In genomic region chr17:79568401-79568800, GRCm38 (mm10) we compare ENCODE assay signal across 11 mouse cellular contexts. TPM values are rescaled to one million over a fixed set of nuclear protein-coding genes. Genes with fewer than 3 reads are reported as not detected.
DNase-seq lines count a peak whose midpoint lies in the region; ATAC-seq and TF ChIP-seq lines count a peak whose summit lies in the region.
"Had no signal": no experiment of that assay in that cellular context is flagged by ENCODE, and none has a peak within 500 bp of the region (broad histone marks: within the 10 kb centered on the region; RNA-seq: fewer than 3 reads in every experiment).

No protein-coding gene starts in this region.

- ATAC-seq in midbrain, postnatal 0 days (ENCODE audit: low FRiP score) = peak; percentile 47; the same call in 1 of the 2 replicates
- ATAC-seq in midbrain, embryonic 16.5 days = no peak

- WGBS in kidney, adult 2 months = 87% methylated on average over 1 of the region's 1 CpGs
- 90% methylated on average over 1 of the region's 1 CpGs for WGBS in midbrain, postnatal 0 days
- WGBS in midbrain, embryonic 16.5 days = 98% methylated on average over 1 of the region's 1 CpGs

- H3K9me3 ChIP-seq in midbrain, postnatal 0 days (ENCODE audit: low read length) = no peaks in the 10 kb centered on the region
- no peaks in the 10 kb centered on the region for H3K9me3 ChIP-seq in midbrain, embryonic 16.5 days (replicated peaks; ENCODE audit: control insufficient read depth, low read length, poor library complexity, severe bottlenecking)

- H3K27ac ChIP-seq in kidney, adult 2 months (ENCODE audit: insufficient read depth, low read depth, low read length) = no peak overlapping the region
- no peak overlapping the region for H3K27ac ChIP-seq in midbrain, postnatal 0 days (ENCODE audit: low read depth, low read length)
- H3K27ac ChIP-seq in midbrain, embryonic 16.5 days (ENCODE audit: low read length) = no peak overlapping the region

- peak; percentile 35 for DNase-seq in embryo, embryonic 10.5 days (ENCODE audit: low spot score)
- no peak for DNase-seq in embryo, embryonic 9.5 days (ENCODE audit: extremely low spot score)
- peak; percentile 23 for DNase-seq in kidney, adult 2 months
- no peak for DNase-seq in kidney, postnatal 10 days
- peak; percentile 73 for DNase-seq in midbrain, postnatal 0 days (ENCODE audit: low spot score)
- peak; percentile 36 for DNase-seq in telencephalon, adult 2 months (ENCODE audit: low read depth, low spot score)
- no peak for DNase-seq in frontal cortex, postnatal 25 days (ENCODE audit: low spot score in 2 of 2)
- DNase-seq: heart, postnatal 4 days; kidney, postnatal 14 days had no signal

- H3K9ac ChIP-seq in midbrain, postnatal 0 days (replicated peaks; ENCODE audit: low read length, poor library complexity, severe bottlenecking) = no peak overlapping the region
- no peak overlapping the region for H3K9ac ChIP-seq in midbrain, embryonic 16.5 days (ENCODE audit: low read depth, low read length)

- H3K4me2 ChIP-seq in midbrain, postnatal 0 days (ENCODE audit: low read depth, low read length, poor library complexity, severe bottlenecking) = no peak overlapping the region
- H3K4me2 ChIP-seq in midbrain, embryonic 16.5 days (ENCODE audit: low read length) = no peak overlapping the region

- TF ChIP-seq CTCF in kidney, adult 2 months (conservative IDR thresholded peaks at IDR 0.05; ENCODE audit: insufficient read depth, insufficient read length, low read depth, low read length) = no peak
- TF ChIP-seq CTCF in midbrain, postnatal 0 days (IDR thresholded peaks at IDR 0.05) = peak; percentile 80

- no peak for TF ChIP-seq POLR2A in kidney, adult 2 months (IDR thresholded peaks at IDR 0.05; ENCODE audit: low read depth, low read length)

- no peaks in the 10 kb centered on the region for H3K4me1 ChIP-seq in kidney, adult 2 months (ENCODE audit: control insufficient read depth, insufficient read depth, low read length)
- no peaks in the 10 kb centered on the region for H3K4me1 ChIP-seq in midbrain, postnatal 0 days (ENCODE audit: insufficient read depth, low read length)
- H3K4me1 ChIP-seq in midbrain, embryonic 16.5 days (ENCODE audit: control insufficient read depth, insufficient read depth, low read length) = no peaks in the 10 kb centered on the region

- no peaks in the 10 kb centered on the region for H3K27me3 ChIP-seq in kidney, adult 2 months (replicated peaks; ENCODE audit: control insufficient read depth, insufficient read depth, low read length)
- H3K27me3 ChIP-seq in midbrain, postnatal 0 days (ENCODE audit: insufficient read depth, low read length) = no peaks in the 10 kb centered on the region
- H3K27me3 ChIP-seq in midbrain, embryonic 16.5 days (ENCODE audit: control insufficient read depth, insufficient read depth, low read depth, low read length) = no peaks in the 10 kb centered on the region

- no peak overlapping the region for H3K4me3 ChIP-seq in kidney, adult 2 months (ENCODE audit: insufficient read depth, low read depth, low read length)
- H3K4me3 ChIP-seq in midbrain, postnatal 0 days (ENCODE audit: low read depth, low read length) = no peak overlapping the region
- H3K4me3 ChIP-seq in midbrain, embryonic 16.5 days (ENCODE audit: low read depth, low read length) = no peak overlapping the region
- H3K4me3 ChIP-seq: erythroblast, embryonic 14.5 days had no signal

- no peaks in the 10 kb centered on the region for H3K36me3 ChIP-seq in kidney, adult 2 months (ENCODE audit: control insufficient read depth, insufficient read depth, low read length)
- H3K36me3 ChIP-seq in midbrain, postnatal 0 days (ENCODE audit: insufficient read depth, low read length) = no peaks in the 10 kb centered on the region
- H3K36me3 ChIP-seq in midbrain, embryonic 16.5 days (ENCODE audit: control insufficient read depth, insufficient read depth, low read length) = no peaks in the 10 kb centered on the region

RNA-seq across cellular contexts. Expression of gene Rmdn2, which starts 43.3 kb away (rescaled TPM):
- 1.9 TPM in 2 replicates for polyA plus RNA-seq in kidney, adult 2 months (2012; rRNA removed)
- total RNA-seq in midbrain, postnatal 0 days (2014; rRNA removed) = 2.8 and 5.9 TPM in 2 replicates
- polyA plus RNA-seq in midbrain, postnatal 0 days (2015; fragmentation: Nextera tagmentation; extraction: Ambion mirVana) = 9.3 and 10.7 TPM in 2 replicates
- 6.7 and 7.9 TPM in 2 replicates for polyA plus RNA-seq in midbrain, embryonic 16.5 days (2015; fragmentation: Nextera tagmentation; extraction: Ambion mirVana)

Comparison
In these comparisons a context has a peak if more than half of its experiments do, and no peak if none do; other contexts are left out.
1. DNase-seq: peak in embryo, embryonic 10.5 days (single experiment), kidney, adult 2 months (single experiment), midbrain, postnatal 0 days (single experiment) and telencephalon, adult 2 months (single experiment); none in embryo, embryonic 9.5 days (single experiment), kidney, postnatal 10 days (single experiment) and frontal cortex, postnatal 25 days (0 of 2).